Mouse (Mus musculus): ENCODE measurements around the gene Cd300c2. TPM values are rescaled to one million over a fixed set of nuclear protein-coding genes. Genes with fewer than 3 reads are reported as not detected.

The Cd300c2 gene
- total and polyA plus RNA-seq, 2 experiments from 2014 or later: 0.77 to 1.5 TPM

GRCm38 (mm10) chr11:115004070-115004469, 2.4 kb upstream of the Cd300c2 start:
- H3K27ac ChIP-seq (ENCODE audit: low read depth, low read length): no peak overlapping the region
- no peak overlapping the region for H3K4me2 ChIP-seq (ENCODE audit: low read depth, low read length, poor library complexity, severe bottlenecking)
- H3K4me1 ChIP-seq (ENCODE audit: insufficient read depth, low read length): no peaks in the 10 kb centered on the region
- DNase-seq (ENCODE audit: low spot score): no peak
- no peak for TF ChIP-seq CTCF (IDR thresholded peaks at IDR 0.05)
- H3K9me3 ChIP-seq (ENCODE audit: low read length): no peaks in the 10 kb centered on the region
- no peaks in the 10 kb centered on the region for H3K36me3 ChIP-seq (ENCODE audit: insufficient read depth, low read length)
- H3K4me3 ChIP-seq (ENCODE audit: low read depth, low read length): no peak overlapping the region
- ATAC-seq (ENCODE audit: low FRiP score): no peak
- 84% methylated on average over 5 of the region's 5 CpGs for WGBS
- no peaks in the 10 kb centered on the region for H3K27me3 ChIP-seq (ENCODE audit: insufficient read depth, low read length)
- no peak overlapping the region for H3K9ac ChIP-seq (replicated peaks; ENCODE audit: low read length, poor library complexity, severe bottlenecking)

DNA sequence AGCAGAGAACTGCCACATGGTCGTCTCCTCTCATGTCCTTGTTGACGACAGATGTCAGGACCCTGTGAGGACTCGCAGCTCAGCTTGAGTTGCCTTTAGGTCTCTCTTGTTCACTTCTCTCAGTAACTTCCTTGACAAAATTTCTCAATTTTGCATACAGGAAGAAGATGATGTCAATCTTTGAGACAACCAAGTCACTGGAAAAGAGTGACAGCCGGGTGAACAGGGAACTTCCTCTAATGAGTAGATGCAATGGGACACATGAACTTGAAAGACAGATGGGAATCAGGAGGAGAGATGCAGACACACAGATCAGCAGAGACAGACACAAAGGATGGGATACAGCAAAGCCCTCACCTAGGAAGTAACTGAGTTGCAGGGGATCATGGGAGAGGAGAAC, 11.9 kb downstream of the Cd300c2 start, which contains the start of gene Cd300ld:
TSS of gene Cd300ld (minus strand) at position 130 of the 400 bp plus-strand sequence.
- 80% methylated on average over 4 of the region's 4 CpGs for WGBS
- Histone ChIP-seq H3K9ac (replicated peaks; ENCODE audit: low read length, poor library complexity, severe bottlenecking) (no peak within 1 kb of the TSS), H3K9me3 (ENCODE audit: low read length) (no peaks in the 10 kb centered on the region), H3K4me2 (ENCODE audit: low read depth, low read length, poor library complexity, severe bottlenecking) (no peak within 1 kb of the TSS), H3K4me1 (ENCODE audit: insufficient read depth, low read length) (no peaks in the 10 kb centered on the region), H3K36me3 (ENCODE audit: insufficient read depth, low read length) (no peaks in the 10 kb centered on the region), H3K4me3 (ENCODE audit: low read depth, low read length) (no peak within 1 kb of the TSS), H3K27me3 (ENCODE audit: insufficient read depth, low read length) (no peaks in the 10 kb centered on the region), H3K27ac (ENCODE audit: low read depth, low read length) (no peak within 1 kb of the TSS)
- ATAC-seq (ENCODE audit: low FRiP score) (no peak), DNase-seq (ENCODE audit: low spot score) (no peak)
- no peak for TF ChIP-seq CTCF (IDR thresholded peaks at IDR 0.05)

GRCm38 (mm10) chr11:114981866-114982265, 19.8 kb downstream of the Cd300c2 start:
- H3K27ac ChIP-seq (ENCODE audit: low read depth, low read length): no peak overlapping the region
- no peak overlapping the region for H3K4me3 ChIP-seq (ENCODE audit: low read depth, low read length)
- TF ChIP-seq CTCF (IDR thresholded peaks at IDR 0.05): no peak
- H3K36me3 ChIP-seq (ENCODE audit: insufficient read depth, low read length): no peaks in the 10 kb centered on the region
- no peak overlapping the region for H3K9ac ChIP-seq (replicated peaks; ENCODE audit: low read length, poor library complexity, severe bottlenecking)
- H3K4me2 ChIP-seq (ENCODE audit: low read depth, low read length, poor library complexity, severe bottlenecking): no peak overlapping the region
- H3K4me1 ChIP-seq (ENCODE audit: insufficient read depth, low read length): no peaks in the 10 kb centered on the region
- DNase-seq (ENCODE audit: low spot score): no peak
- ATAC-seq (ENCODE audit: low FRiP score): no peak
- no peaks in the 10 kb centered on the region for H3K27me3 ChIP-seq (ENCODE audit: insufficient read depth, low read length)
- 73% methylated on average over 4 of the region's 4 CpGs for WGBS
- peaks cover 17% of the 10 kb centered on the region; the same call in 1 of the 2 replicates for H3K9me3 ChIP-seq (ENCODE audit: low read length)

- Histone ChIP-seq H3K4me2 (ENCODE audit: low read depth, low read length, poor library complexity, severe bottlenecking) (no peak overlapping the region), H3K9ac (replicated peaks; ENCODE audit: low read length, poor library complexity, severe bottlenecking) (no peak overlapping the region), H3K27me3 (ENCODE audit: insufficient read depth, low read length) (no peaks in the 10 kb centered on the region), H3K4me1 (ENCODE audit: insufficient read depth, low read length) (no peaks in the 10 kb centered on the region), H3K27ac (ENCODE audit: low read depth, low read length) (no peak overlapping the region), H3K4me3 (ENCODE audit: low read depth, low read length) (no peak overlapping the region), H3K36me3 (ENCODE audit: insufficient read depth, low read length) (no peaks in the 10 kb centered on the region), H3K9me3 (ENCODE audit: low read length) (peaks cover 3% of the 10 kb centered on the region; the same call in 1 of the 2 replicates)
- 79% methylated on average over 10 of the region's 10 CpGs for WGBS
- no peak for TF ChIP-seq CTCF (IDR thresholded peaks at IDR 0.05)
- DNase-seq (ENCODE audit: low spot score) (peak; percentile 10), ATAC-seq (ENCODE audit: low FRiP score) (no peak)
Measured at GRCm38 (mm10) chr11:114972726-114973125, 29.0 kb downstream of the Cd300c2 start.

DNA sequence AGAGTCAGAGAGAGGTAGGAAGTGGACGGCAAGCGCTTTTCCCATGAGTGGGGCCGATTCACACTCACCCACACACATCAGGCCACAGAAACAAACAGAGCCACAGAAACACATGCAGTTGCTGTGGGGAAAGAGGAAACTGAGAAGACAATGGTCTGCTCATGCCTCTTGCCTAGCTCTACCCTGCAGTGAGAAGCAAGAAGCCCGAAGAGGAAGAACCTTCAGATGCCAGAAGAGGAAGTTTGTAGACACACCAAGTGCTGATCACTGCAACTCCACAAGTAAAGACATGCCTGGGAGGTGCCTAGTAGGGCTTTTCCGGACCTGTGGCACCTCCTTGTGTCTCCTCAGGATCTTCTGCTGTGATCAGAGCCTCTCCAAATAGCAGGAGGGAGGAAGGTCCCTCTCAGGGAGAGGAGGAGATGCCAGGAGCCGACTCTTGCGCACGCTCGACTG, 32.9 kb downstream of the Cd300c2 start, which contains the start of gene Cd300c:
TSS of gene Cd300c (minus strand) at position 406 of the 456 bp plus-strand sequence.
- H3K4me1 ChIP-seq (ENCODE audit: insufficient read depth, low read length): no peaks in the 10 kb centered on the region
- 86% methylated on average over 9 of the region's 9 CpGs for whole genome bisulfite sequencing
- H3K9ac ChIP-seq (replicated peaks; ENCODE audit: low read length, poor library complexity, severe bottlenecking): no peak within 1 kb of the TSS
- no peak for TF ChIP-seq CTCF (IDR thresholded peaks at IDR 0.05)
- no peak within 1 kb of the TSS for H3K4me3 ChIP-seq (ENCODE audit: low read depth, low read length)
- no peak for DNase-seq (ENCODE audit: low spot score)
- H3K27me3 ChIP-seq (ENCODE audit: insufficient read depth, low read length): no peaks in the 10 kb centered on the region
- H3K27ac ChIP-seq (ENCODE audit: low read depth, low read length): no peak within 1 kb of the TSS
- ATAC-seq (ENCODE audit: low FRiP score): no peak
- H3K9me3 ChIP-seq (ENCODE audit: low read length): no peaks in the 10 kb centered on the region; the same call in 1 of the 2 replicates
- H3K36me3 ChIP-seq (ENCODE audit: insufficient read depth, low read length): no peaks in the 10 kb centered on the region
- H3K4me2 ChIP-seq (ENCODE audit: low read depth, low read length, poor library complexity, severe bottlenecking): no peak within 1 kb of the TSS

GRCm38 (mm10) chr11:114965182-114965828, 36.4 kb downstream of the Cd300c2 start:
- H3K36me3 ChIP-seq (ENCODE audit: insufficient read depth, low read length): no peaks in the 10 kb centered on the region
- no peaks in the 10 kb centered on the region for H3K27me3 ChIP-seq (ENCODE audit: insufficient read depth, low read length)
- H3K9me3 ChIP-seq (ENCODE audit: low read length): no peaks in the 10 kb centered on the region
- no peak for TF ChIP-seq CTCF (IDR thresholded peaks at IDR 0.05)
- no peak overlapping the region for H3K9ac ChIP-seq (replicated peaks; ENCODE audit: low read length, poor library complexity, severe bottlenecking)
- ATAC-seq (ENCODE audit: low FRiP score): no peak
- no peak overlapping the region for H3K4me3 ChIP-seq (ENCODE audit: low read depth, low read length)
- H3K4me1 ChIP-seq (ENCODE audit: insufficient read depth, low read length): no peaks in the 10 kb centered on the region
- no peak overlapping the region for H3K4me2 ChIP-seq (ENCODE audit: low read depth, low read length, poor library complexity, severe bottlenecking)
- no peak overlapping the region for H3K27ac ChIP-seq (ENCODE audit: low read depth, low read length)
- DNase-seq (ENCODE audit: low spot score): no peak
- WGBS: 50% methylated on average over 3 of the region's 3 CpGs

Measured in midbrain, postnatal 0 days (tissue).